Mouse (Mus musculus): ENCODE measurements around the gene Wrap53. TPM values are rescaled to one million over a fixed set of nuclear protein-coding genes. Genes with fewer than 3 reads are reported as not detected.

The Wrap53 gene
- polyA plus RNA-seq, 1 experiment from 2014 or later = 19.2 TPM

GRCm38 (mm10) chr11:69591899-69592637 is 12.0 kb upstream of the Wrap53 start:
- Histone ChIP-seq H3K9ac (ENCODE audit: low read depth, low read length) (no peak overlapping the region), H3K4me3 (ENCODE audit: low read depth, low read length) (no peak overlapping the region), H3K27me3 (ENCODE audit: control insufficient read depth, insufficient read depth, low read depth, low read length) (no peaks in the 10 kb centered on the region), H3K36me3 (ENCODE audit: control insufficient read depth, insufficient read depth, low read length) (peaks cover 15% of the 10 kb centered on the region), H3K9me3 (replicated peaks; ENCODE audit: control insufficient read depth, low read length, poor library complexity, severe bottlenecking) (no peaks in the 10 kb centered on the region), H3K4me2 (ENCODE audit: low read length) (no peak overlapping the region), H3K4me1 (ENCODE audit: control insufficient read depth, insufficient read depth, low read length) (no peaks in the 10 kb centered on the region), H3K27ac (ENCODE audit: low read length) (peak overlapping the region; percentile 33; the same call in 1 of the 2 replicates)
- ATAC-seq = peak; percentile 91
- WGBS = 65% methylated on average over 7 of the region's 7 CpGs

GRCm38 (mm10) chr11:69591424-69591823 is 11.4 kb upstream of the Wrap53 start:
- Histone ChIP-seq H3K9ac (ENCODE audit: low read depth, low read length) (no peak overlapping the region), H3K9me3 (replicated peaks; ENCODE audit: control insufficient read depth, low read length, poor library complexity, severe bottlenecking) (no peaks in the 10 kb centered on the region), H3K27me3 (ENCODE audit: control insufficient read depth, insufficient read depth, low read depth, low read length) (no peaks in the 10 kb centered on the region), H3K36me3 (ENCODE audit: control insufficient read depth, insufficient read depth, low read length) (peaks cover 15% of the 10 kb centered on the region), H3K4me2 (ENCODE audit: low read length) (no peak overlapping the region), H3K27ac (ENCODE audit: low read length) (no peak overlapping the region), H3K4me3 (ENCODE audit: low read depth, low read length) (no peak overlapping the region), H3K4me1 (ENCODE audit: control insufficient read depth, insufficient read depth, low read length) (no peaks in the 10 kb centered on the region)
- no peak for ATAC-seq
- 89% methylated on average over 3 of the region's 3 CpGs for WGBS

GRCm38 (mm10) chr11:69590622-69591021 is 10.6 kb upstream of the Wrap53 start:
- Histone ChIP-seq H3K36me3 (ENCODE audit: control insufficient read depth, insufficient read depth, low read length) (peaks cover 15% of the 10 kb centered on the region), H3K27me3 (ENCODE audit: control insufficient read depth, insufficient read depth, low read depth, low read length) (no peaks in the 10 kb centered on the region), H3K4me2 (ENCODE audit: low read length) (no peak overlapping the region), H3K27ac (ENCODE audit: low read length) (no peak overlapping the region), H3K9ac (ENCODE audit: low read depth, low read length) (no peak overlapping the region), H3K4me3 (ENCODE audit: low read depth, low read length) (no peak overlapping the region), H3K4me1 (ENCODE audit: control insufficient read depth, insufficient read depth, low read length) (no peaks in the 10 kb centered on the region), H3K9me3 (replicated peaks; ENCODE audit: control insufficient read depth, low read length, poor library complexity, severe bottlenecking) (no peaks in the 10 kb centered on the region)
- 94% methylated on average over 8 of the region's 8 CpGs for WGBS
- ATAC-seq = no peak

- peaks cover 15% of the 10 kb centered on the region for H3K36me3 ChIP-seq (ENCODE audit: control insufficient read depth, insufficient read depth, low read length)
- H3K9me3 ChIP-seq (replicated peaks; ENCODE audit: control insufficient read depth, low read length, poor library complexity, severe bottlenecking) = no peaks in the 10 kb centered on the region
- H3K4me1 ChIP-seq (ENCODE audit: control insufficient read depth, insufficient read depth, low read length) = no peaks in the 10 kb centered on the region
- H3K9ac ChIP-seq (ENCODE audit: low read depth, low read length) = no peak overlapping the region
- WGBS = 95% methylated on average over 22 of the region's 22 CpGs
- no peak overlapping the region for H3K4me3 ChIP-seq (ENCODE audit: low read depth, low read length)
- no peak overlapping the region for H3K27ac ChIP-seq (ENCODE audit: low read length)
- no peaks in the 10 kb centered on the region for H3K27me3 ChIP-seq (ENCODE audit: control insufficient read depth, insufficient read depth, low read depth, low read length)
- no peak overlapping the region for H3K4me2 ChIP-seq (ENCODE audit: low read length)
- ATAC-seq = no peak
Measured at GRCm38 (mm10) chr11:69589207-69589834, 9.3 kb upstream of the Wrap53 start.

GRCm38 (mm10) chr11:69585718-69586325 is 5.8 kb upstream of the Wrap53 start:
- 81% methylated on average over 7 of the region's 7 CpGs for WGBS

GRCm38 (mm10) chr11:69584937-69585336 is 4.9 kb upstream of the Wrap53 start:
- H3K4me2 ChIP-seq (ENCODE audit: low read length) = no peak overlapping the region
- no peak overlapping the region for H3K27ac ChIP-seq (ENCODE audit: low read length)
- ATAC-seq = no peak
- no peaks in the 10 kb centered on the region for H3K9me3 ChIP-seq (replicated peaks; ENCODE audit: control insufficient read depth, low read length, poor library complexity, severe bottlenecking)
- H3K4me1 ChIP-seq (ENCODE audit: control insufficient read depth, insufficient read depth, low read length) = peaks cover 6% of the 10 kb centered on the region
- H3K4me3 ChIP-seq (ENCODE audit: low read depth, low read length) = no peak overlapping the region
- 95% methylated on average over 13 of the region's 13 CpGs for WGBS
- H3K36me3 ChIP-seq (ENCODE audit: control insufficient read depth, insufficient read depth, low read length) = peaks cover 10% of the 10 kb centered on the region; the same call in 1 of the 2 replicates
- no peak overlapping the region for H3K9ac ChIP-seq (ENCODE audit: low read depth, low read length)
- H3K27me3 ChIP-seq (ENCODE audit: control insufficient read depth, insufficient read depth, low read depth, low read length) = no peaks in the 10 kb centered on the region

More at GRCm38 (mm10) chr11:69585718-69586325, 5.8 kb upstream of the Wrap53 start:
- Histone ChIP-seq H3K4me3 (ENCODE audit: low read depth, low read length) (no peak overlapping the region), H3K36me3 (ENCODE audit: control insufficient read depth, insufficient read depth, low read length) (peaks cover 15% of the 10 kb centered on the region), H3K27ac (ENCODE audit: low read length) (no peak overlapping the region), H3K9me3 (replicated peaks; ENCODE audit: control insufficient read depth, low read length, poor library complexity, severe bottlenecking) (no peaks in the 10 kb centered on the region), H3K4me2 (ENCODE audit: low read length) (no peak overlapping the region), H3K4me1 (ENCODE audit: control insufficient read depth, insufficient read depth, low read length) (peaks cover 6% of the 10 kb centered on the region), H3K9ac (ENCODE audit: low read depth, low read length) (no peak overlapping the region), H3K27me3 (ENCODE audit: control insufficient read depth, insufficient read depth, low read depth, low read length) (no peaks in the 10 kb centered on the region)
- ATAC-seq = no peak

GRCm38 (mm10) chr11:69584008-69584407 is 4.0 kb upstream of the Wrap53 start:
- H3K27me3 ChIP-seq (ENCODE audit: control insufficient read depth, insufficient read depth, low read depth, low read length) = no peaks in the 10 kb centered on the region
- H3K36me3 ChIP-seq (ENCODE audit: control insufficient read depth, insufficient read depth, low read length) = peaks cover 7% of the 10 kb centered on the region; the same call in 1 of the 2 replicates
- ATAC-seq = no peak
- 89% methylated on average over 7 of the region's 7 CpGs for WGBS
- H3K27ac ChIP-seq (ENCODE audit: low read length) = no peak overlapping the region
- peaks cover 10% of the 10 kb centered on the region for H3K4me1 ChIP-seq (ENCODE audit: control insufficient read depth, insufficient read depth, low read length)
- H3K9ac ChIP-seq (ENCODE audit: low read depth, low read length) = no peak overlapping the region
- H3K4me2 ChIP-seq (ENCODE audit: low read length) = no peak overlapping the region
- no peak overlapping the region for H3K4me3 ChIP-seq (ENCODE audit: low read depth, low read length)
- H3K9me3 ChIP-seq (replicated peaks; ENCODE audit: control insufficient read depth, low read length, poor library complexity, severe bottlenecking) = no peaks in the 10 kb centered on the region

- Histone ChIP-seq H3K27ac (ENCODE audit: low read length) (no peak overlapping the region), H3K9me3 (replicated peaks; ENCODE audit: control insufficient read depth, low read length, poor library complexity, severe bottlenecking) (no peaks in the 10 kb centered on the region), H3K4me3 (ENCODE audit: low read depth, low read length) (peak overlapping the region; percentile 79), H3K27me3 (ENCODE audit: control insufficient read depth, insufficient read depth, low read depth, low read length) (no peaks in the 10 kb centered on the region), H3K4me2 (ENCODE audit: low read length) (peak overlapping the region; percentile 78), H3K9ac (ENCODE audit: low read depth, low read length) (no peak overlapping the region; the same call in 1 of the 2 replicates), H3K36me3 (ENCODE audit: control insufficient read depth, insufficient read depth, low read length) (no peaks in the 10 kb centered on the region), H3K4me1 (ENCODE audit: control insufficient read depth, insufficient read depth, low read length) (peaks cover 24% of the 10 kb centered on the region)
- ATAC-seq = no peak
- 61% methylated on average over 9 of the region's 9 CpGs for WGBS
Measured at GRCm38 (mm10) chr11:69582230-69582805, 2.3 kb upstream of the Wrap53 start.

Measured in midbrain, embryonic 16.5 days (tissue).